Mouse (Mus musculus): ENCODE results near the gene Mb. TPM values are rescaled to one million over a fixed set of nuclear protein-coding genes. Genes with fewer than 3 reads are reported as not detected.
A peak's percentile ranks its signal among the peaks of the same experiment; 100 is the strongest.

The Mb gene
- polyA plus RNA-seq, 1 experiment from 2014 or later = 139 TPM

- H3K27me3 ChIP-seq (ENCODE audit: control insufficient read depth, insufficient read depth, low read length) = no peaks in the 10 kb centered on the region
- H3K4me1 ChIP-seq (ENCODE audit: control insufficient read depth, insufficient read depth, low read length) = peaks cover 16% of the 10 kb centered on the region
- H3K4me3 ChIP-seq (ENCODE audit: low read depth, low read length) = no peak overlapping the region
- H3K4me2 ChIP-seq = no peak overlapping the region
- ATAC-seq (replicated peaks; ENCODE audit: insufficient number of reproducible peaks, low FRiP score, low TSS enrichment) = no peak
- H3K36me3 ChIP-seq (ENCODE audit: control insufficient read depth, insufficient read depth, low read length) = no peaks in the 10 kb centered on the region
- no peak overlapping the region for H3K27ac ChIP-seq (ENCODE audit: low read depth, low read length)
- no peak overlapping the region for H3K9ac ChIP-seq (ENCODE audit: low read depth, low read length)
- H3K9me3 ChIP-seq (replicated peaks; ENCODE audit: control insufficient read depth, low read length) = no peaks in the 10 kb centered on the region; the same call in 1 of the 2 replicates
These were observed 8.1 kb upstream of the Mb start for GRCm38 (mm10) chr15:77058566-77058965.

- 27% methylated on average over 3 of the region's 3 CpGs for WGBS (ENCODE audit: insufficient replicate concordance)
- H3K4me2 ChIP-seq = no peak overlapping the region
- no peaks in the 10 kb centered on the region; the same call in 1 of the 2 replicates for H3K9me3 ChIP-seq (replicated peaks; ENCODE audit: control insufficient read depth, low read length)
- peak overlapping the region; percentile 58 for H3K9ac ChIP-seq (ENCODE audit: low read depth, low read length)
- H3K27ac ChIP-seq (ENCODE audit: low read depth, low read length) = peak overlapping the region; percentile 73
- ATAC-seq (replicated peaks; ENCODE audit: insufficient number of reproducible peaks, low FRiP score, low TSS enrichment) = 0 out of 2 replicates have a peak, but pooled peaks have one; percentile 40
- H3K4me3 ChIP-seq (ENCODE audit: low read depth, low read length) = no peak overlapping the region
- H3K4me1 ChIP-seq (ENCODE audit: control insufficient read depth, insufficient read depth, low read length) = peaks cover 16% of the 10 kb centered on the region
- no peaks in the 10 kb centered on the region for H3K36me3 ChIP-seq (ENCODE audit: control insufficient read depth, insufficient read depth, low read length)
- no peaks in the 10 kb centered on the region for H3K27me3 ChIP-seq (ENCODE audit: control insufficient read depth, insufficient read depth, low read length)
These were observed 6.3 kb upstream of the Mb start for GRCm38 (mm10) chr15:77056791-77057051.

GRCm38 (mm10) chr15:77056001-77056790 is 5.7 kb upstream of the Mb start:
- Histone ChIP-seq H3K4me3 (ENCODE audit: low read depth, low read length) (no peak overlapping the region), H3K4me1 (ENCODE audit: control insufficient read depth, insufficient read depth, low read length) (peaks cover 16% of the 10 kb centered on the region), H3K9ac (ENCODE audit: low read depth, low read length) (peak overlapping the region; percentile 58), H3K36me3 (ENCODE audit: control insufficient read depth, insufficient read depth, low read length) (no peaks in the 10 kb centered on the region), H3K27ac (ENCODE audit: low read depth, low read length) (peak overlapping the region; percentile 73), H3K4me2 (no peak overlapping the region), H3K27me3 (ENCODE audit: control insufficient read depth, insufficient read depth, low read length) (no peaks in the 10 kb centered on the region), H3K9me3 (replicated peaks; ENCODE audit: control insufficient read depth, low read length) (no peaks in the 10 kb centered on the region; the same call in 1 of the 2 replicates)
- ATAC-seq (replicated peaks; ENCODE audit: insufficient number of reproducible peaks, low FRiP score, low TSS enrichment) = no peak
- 12% methylated on average over 6 of the region's 6 CpGs for WGBS (ENCODE audit: insufficient replicate concordance)

GRCm38 (mm10) chr15:77054611-77055175 is 4.2 kb upstream of the Mb start:
- no peak overlapping the region for H3K4me3 ChIP-seq (ENCODE audit: low read depth, low read length)
- H3K27me3 ChIP-seq (ENCODE audit: control insufficient read depth, insufficient read depth, low read length) = no peaks in the 10 kb centered on the region
- WGBS (ENCODE audit: insufficient replicate concordance) = 68% methylated on average over 5 of the region's 5 CpGs
- no peak overlapping the region for H3K27ac ChIP-seq (ENCODE audit: low read depth, low read length)
- H3K9me3 ChIP-seq (replicated peaks; ENCODE audit: control insufficient read depth, low read length) = no peaks in the 10 kb centered on the region; the same call in 1 of the 2 replicates
- H3K9ac ChIP-seq (ENCODE audit: low read depth, low read length) = no peak overlapping the region
- H3K4me2 ChIP-seq = no peak overlapping the region
- no peaks in the 10 kb centered on the region for H3K36me3 ChIP-seq (ENCODE audit: control insufficient read depth, insufficient read depth, low read length)
- peaks cover 16% of the 10 kb centered on the region for H3K4me1 ChIP-seq (ENCODE audit: control insufficient read depth, insufficient read depth, low read length)
- no peak for ATAC-seq (replicated peaks; ENCODE audit: insufficient number of reproducible peaks, low FRiP score, low TSS enrichment)

- no peaks in the 10 kb centered on the region for H3K36me3 ChIP-seq (ENCODE audit: control insufficient read depth, insufficient read depth, low read length)
- no peak overlapping the region for H3K9ac ChIP-seq (ENCODE audit: low read depth, low read length)
- 0 out of 2 replicates have a peak, but pooled peaks have one; percentile 56 for ATAC-seq (replicated peaks; ENCODE audit: insufficient number of reproducible peaks, low FRiP score, low TSS enrichment)
- no peaks in the 10 kb centered on the region for H3K9me3 ChIP-seq (replicated peaks; ENCODE audit: control insufficient read depth, low read length)
- no peak overlapping the region for H3K4me2 ChIP-seq
- no peak overlapping the region for H3K4me3 ChIP-seq (ENCODE audit: low read depth, low read length)
- H3K27me3 ChIP-seq (ENCODE audit: control insufficient read depth, insufficient read depth, low read length) = no peaks in the 10 kb centered on the region
- peaks cover 21% of the 10 kb centered on the region for H3K4me1 ChIP-seq (ENCODE audit: control insufficient read depth, insufficient read depth, low read length)
- WGBS (ENCODE audit: insufficient replicate concordance) = 85% methylated on average over 1 of the region's 1 CpGs
- H3K27ac ChIP-seq (ENCODE audit: low read depth, low read length) = no peak overlapping the region
These were observed 2.6 kb upstream of the Mb start for GRCm38 (mm10) chr15:77053021-77053420.

- 47% methylated on average over 1 of the region's 1 CpGs for WGBS (ENCODE audit: insufficient replicate concordance)
- no peaks in the 10 kb centered on the region for H3K36me3 ChIP-seq (ENCODE audit: control insufficient read depth, insufficient read depth, low read length)
These were observed 1.7 kb upstream of the Mb start for GRCm38 (mm10) chr15:77052176-77052575.

GRCm38 (mm10) chr15:77045609-77046008 is 4.9 kb downstream of the Mb start:
- no peaks in the 10 kb centered on the region for H3K36me3 ChIP-seq (ENCODE audit: control insufficient read depth, insufficient read depth, low read length)
- peaks cover 13% of the 10 kb centered on the region for H3K4me1 ChIP-seq (ENCODE audit: control insufficient read depth, insufficient read depth, low read length)
- no peaks in the 10 kb centered on the region for H3K9me3 ChIP-seq (replicated peaks; ENCODE audit: control insufficient read depth, low read length)
- 78% methylated on average over 10 of the region's 10 CpGs for WGBS (ENCODE audit: insufficient replicate concordance)
- H3K27ac ChIP-seq (ENCODE audit: low read depth, low read length) = no peak overlapping the region
- no peak for ATAC-seq (replicated peaks; ENCODE audit: insufficient number of reproducible peaks, low FRiP score, low TSS enrichment)
- no peak overlapping the region for H3K4me3 ChIP-seq (ENCODE audit: low read depth, low read length)
- H3K27me3 ChIP-seq (ENCODE audit: control insufficient read depth, insufficient read depth, low read length) = no peaks in the 10 kb centered on the region
- no peak overlapping the region for H3K9ac ChIP-seq (ENCODE audit: low read depth, low read length)
- no peak overlapping the region for H3K4me2 ChIP-seq

More at GRCm38 (mm10) chr15:77052176-77052575, 1.7 kb upstream of the Mb start:
- Histone ChIP-seq H3K9ac (ENCODE audit: low read depth, low read length) (no peak overlapping the region), H3K9me3 (replicated peaks; ENCODE audit: control insufficient read depth, low read length) (no peaks in the 10 kb centered on the region), H3K4me1 (ENCODE audit: control insufficient read depth, insufficient read depth, low read length) (peaks cover 21% of the 10 kb centered on the region), H3K4me2 (no peak overlapping the region), H3K4me3 (ENCODE audit: low read depth, low read length) (no peak overlapping the region), H3K27ac (ENCODE audit: low read depth, low read length) (no peak overlapping the region), H3K27me3 (ENCODE audit: control insufficient read depth, insufficient read depth, low read length) (no peaks in the 10 kb centered on the region)
- ATAC-seq (replicated peaks; ENCODE audit: insufficient number of reproducible peaks, low FRiP score, low TSS enrichment) = no peak

- Histone ChIP-seq H3K4me2 (no peak within 1 kb of the TSS), H3K36me3 (ENCODE audit: control insufficient read depth, insufficient read depth, low read length) (no peaks in the 10 kb centered on the region), H3K9me3 (replicated peaks; ENCODE audit: control insufficient read depth, low read length) (no peaks in the 10 kb centered on the region), H3K9ac (ENCODE audit: low read depth, low read length) (no peak within 1 kb of the TSS), H3K27me3 (ENCODE audit: control insufficient read depth, insufficient read depth, low read length) (no peaks in the 10 kb centered on the region), H3K4me3 (ENCODE audit: low read depth, low read length) (no peak within 1 kb of the TSS), H3K27ac (ENCODE audit: low read depth, low read length) (no peak within 1 kb of the TSS), H3K4me1 (ENCODE audit: control insufficient read depth, insufficient read depth, low read length) (peaks cover 22% of the 10 kb centered on the region)
- WGBS (ENCODE audit: insufficient replicate concordance) = 72% methylated on average over 12 of the region's 12 CpGs
- ATAC-seq (replicated peaks; ENCODE audit: insufficient number of reproducible peaks, low FRiP score, low TSS enrichment) = no peak
These were observed 5.7 kb downstream of the Mb start, which contains the start of gene Apol6 for GRCm38 (mm10) chr15:77044597-77045320. TSS of gene Apol6 (plus strand) at chr15:77044729.

Data from heart, embryonic 11.5 days (tissue).